Mouse (Mus musculus): ENCODE data around the gene Iffo1.
"Not testable (repeated sequence)": the region's sequence is repeated elsewhere in the genome, so short reads cannot be mapped to it uniquely, and the experiment has no call there.

Iffo1 gene

DNA sequence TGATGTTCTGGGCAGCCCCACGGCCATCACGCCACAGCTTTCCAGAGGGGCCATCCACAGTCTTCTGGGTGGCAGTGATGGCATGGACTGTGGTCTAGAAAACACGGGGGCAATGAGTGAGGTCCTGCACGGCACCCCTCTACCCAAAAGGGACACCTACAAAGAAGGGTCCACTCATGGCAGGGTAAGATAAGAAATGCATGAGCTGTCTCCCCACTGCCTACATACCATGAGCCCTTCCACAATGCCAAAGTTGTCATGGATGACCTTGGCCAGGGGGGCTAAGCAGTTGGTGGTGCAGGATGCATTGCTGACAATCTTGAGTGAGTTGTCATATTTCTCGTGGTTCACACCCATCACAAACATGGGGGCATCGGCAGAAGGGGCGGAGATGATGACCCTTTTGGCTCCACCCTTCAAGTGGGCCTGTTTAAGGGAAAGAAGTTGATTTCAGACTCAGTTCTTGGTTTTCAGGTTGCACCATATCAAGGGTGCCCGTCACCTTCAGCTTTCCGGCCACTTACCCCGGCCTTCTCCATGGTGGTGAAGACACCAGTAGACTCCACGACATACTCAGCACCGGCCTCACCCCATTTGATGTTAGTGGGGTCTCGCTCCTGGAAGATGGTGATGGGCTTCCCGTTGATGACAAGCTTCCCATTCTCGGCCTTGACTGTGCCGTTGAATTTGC lies 17.7 kb downstream of the Iffo1 start:
- not testable (repeated sequence) for DNase-seq

DNA sequence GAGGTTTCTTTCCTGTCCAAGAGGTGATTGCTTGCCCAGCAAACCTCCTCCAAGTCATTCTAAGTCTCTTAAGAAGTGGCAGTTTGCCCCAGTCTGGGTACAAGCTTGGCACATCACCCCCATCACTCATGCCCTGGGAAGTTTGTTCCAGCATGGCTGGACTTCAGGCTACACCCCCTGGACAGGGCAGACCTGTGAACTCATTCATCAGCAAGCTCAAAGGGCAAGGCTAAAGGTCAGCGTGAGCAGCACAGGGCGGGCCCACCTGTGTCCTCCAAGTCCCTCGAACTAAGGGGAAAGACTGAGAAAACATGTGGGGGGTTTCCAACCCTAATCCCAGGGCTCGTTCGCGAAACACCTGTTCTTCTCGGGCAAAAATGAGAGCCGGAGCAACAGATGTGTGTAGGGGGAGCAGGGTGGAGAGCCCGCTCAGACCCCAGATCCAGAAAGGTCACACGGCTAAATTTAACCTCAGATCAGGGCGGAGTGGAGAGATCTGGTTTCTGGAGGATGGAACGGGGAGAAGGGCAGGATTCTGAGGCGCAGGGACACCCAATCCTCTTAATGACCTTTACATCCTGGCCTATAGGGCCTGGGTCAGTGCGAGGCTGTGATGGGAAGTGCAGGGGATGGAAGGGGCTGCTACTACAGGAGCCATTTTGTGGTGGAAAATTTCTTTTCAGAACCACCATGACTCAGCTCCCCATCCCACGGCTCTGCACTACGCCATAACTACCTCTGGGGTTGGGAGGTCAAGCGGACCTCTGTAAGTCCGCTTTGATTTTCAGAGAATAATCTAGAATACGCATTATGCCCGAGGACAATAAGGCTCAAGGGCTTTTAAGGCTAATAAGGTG lies 19.0 kb downstream of the Iffo1 start:
- DNase-seq = peak; percentile 70

DNA sequence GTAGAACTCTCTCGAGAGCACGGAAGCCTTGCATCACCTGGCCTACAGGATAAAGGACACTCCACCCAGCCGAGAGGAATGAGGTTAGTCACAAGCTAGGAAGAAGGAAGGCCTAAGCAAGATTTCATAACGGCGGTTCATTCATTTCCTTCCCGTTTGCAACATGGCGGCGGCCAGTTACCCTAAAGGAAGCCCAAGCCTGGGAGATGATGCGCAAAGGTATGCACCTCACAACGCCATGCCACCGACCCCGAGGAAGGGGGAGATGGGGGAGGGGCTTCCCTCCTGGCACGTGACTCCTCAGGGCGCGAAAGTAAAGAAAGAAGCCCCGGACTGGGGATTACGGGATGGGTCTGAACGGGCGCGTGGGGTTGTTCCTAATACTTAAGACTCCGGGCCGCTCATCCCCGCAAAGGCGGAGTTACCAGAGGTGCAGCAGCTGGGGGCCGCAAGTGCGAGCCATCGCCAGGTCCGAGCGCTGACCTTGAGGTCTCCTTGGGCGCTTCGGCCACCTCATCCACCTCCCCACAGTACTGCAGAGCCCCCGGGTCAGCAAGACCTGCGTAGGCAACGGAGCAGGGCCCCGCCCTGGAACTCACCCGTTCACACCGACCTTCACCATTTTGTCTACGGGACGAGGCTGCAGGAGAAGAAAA lies 19.8 kb downstream of the Iffo1 start:
- peak; percentile 84 for DNase-seq

DNA sequence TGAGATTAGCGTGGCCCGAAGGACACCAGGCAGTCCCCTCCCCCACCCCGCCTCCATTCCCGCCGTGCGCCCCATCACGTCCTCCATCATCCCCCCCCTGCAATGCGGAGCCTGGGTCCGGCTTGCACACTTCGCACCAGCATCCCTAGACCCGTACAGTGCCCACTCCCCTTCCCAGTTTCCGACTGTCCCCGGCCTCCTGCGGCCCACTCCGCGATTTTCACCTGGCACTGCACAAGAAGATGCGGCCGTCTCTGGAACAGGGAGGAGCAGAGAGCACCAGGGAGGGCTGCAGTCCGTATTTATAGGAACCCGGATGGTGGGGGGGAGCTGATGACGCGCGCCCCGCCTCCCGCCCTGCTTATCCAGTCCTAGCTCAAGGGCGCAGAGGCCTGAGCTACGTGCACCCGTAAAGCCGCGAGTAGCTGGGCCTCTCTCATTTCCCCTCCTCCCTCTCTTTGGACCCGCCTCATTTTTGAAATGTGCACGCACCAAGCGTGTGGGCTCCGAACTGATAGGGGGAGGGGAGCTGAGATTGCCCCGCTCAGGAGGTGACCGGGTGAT lies 20.4 kb downstream of the Iffo1 start:
- peak; percentile 99 for DNase-seq

DNA sequence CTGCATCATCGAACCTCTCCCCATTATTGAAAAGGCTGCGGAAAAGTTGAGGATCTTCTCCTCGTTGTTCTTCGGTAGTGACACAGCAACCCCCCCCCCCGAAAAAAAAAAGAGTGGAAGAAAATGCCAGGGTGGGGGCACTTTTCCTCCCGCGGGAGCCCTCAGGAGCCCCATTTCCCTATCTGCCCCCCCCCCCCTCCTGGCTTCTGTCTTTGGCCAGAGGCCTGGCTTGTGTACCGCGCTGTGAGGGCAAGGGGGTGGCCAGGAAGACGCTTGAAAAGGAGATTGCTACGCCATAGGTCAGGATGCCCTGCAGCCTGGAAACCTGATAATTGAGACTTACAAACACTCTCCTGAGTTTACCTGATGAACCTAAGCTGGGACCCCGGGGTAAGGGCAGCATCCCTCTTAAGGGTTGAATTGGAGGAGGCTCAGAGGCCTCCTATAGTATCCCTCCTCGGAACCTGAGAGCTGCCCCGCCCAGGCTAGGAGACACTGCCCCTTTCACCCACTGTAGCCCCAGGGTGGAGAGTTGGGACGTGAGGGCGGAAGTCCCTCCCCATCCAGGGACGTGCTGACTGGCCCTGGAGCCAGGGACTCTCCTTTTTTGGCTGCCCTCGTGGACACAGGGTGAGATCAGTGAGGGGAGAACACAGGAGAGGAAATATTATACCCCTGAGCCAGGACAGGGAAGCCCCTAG lies 21.2 kb downstream of the Iffo1 start, which contains the start of gene Gapdh:
Gene Gapdh, minus strand, starts transcription at position 417 of the 701 bp plus-strand sequence.
- peak; percentile 90 for DNase-seq

DNA sequence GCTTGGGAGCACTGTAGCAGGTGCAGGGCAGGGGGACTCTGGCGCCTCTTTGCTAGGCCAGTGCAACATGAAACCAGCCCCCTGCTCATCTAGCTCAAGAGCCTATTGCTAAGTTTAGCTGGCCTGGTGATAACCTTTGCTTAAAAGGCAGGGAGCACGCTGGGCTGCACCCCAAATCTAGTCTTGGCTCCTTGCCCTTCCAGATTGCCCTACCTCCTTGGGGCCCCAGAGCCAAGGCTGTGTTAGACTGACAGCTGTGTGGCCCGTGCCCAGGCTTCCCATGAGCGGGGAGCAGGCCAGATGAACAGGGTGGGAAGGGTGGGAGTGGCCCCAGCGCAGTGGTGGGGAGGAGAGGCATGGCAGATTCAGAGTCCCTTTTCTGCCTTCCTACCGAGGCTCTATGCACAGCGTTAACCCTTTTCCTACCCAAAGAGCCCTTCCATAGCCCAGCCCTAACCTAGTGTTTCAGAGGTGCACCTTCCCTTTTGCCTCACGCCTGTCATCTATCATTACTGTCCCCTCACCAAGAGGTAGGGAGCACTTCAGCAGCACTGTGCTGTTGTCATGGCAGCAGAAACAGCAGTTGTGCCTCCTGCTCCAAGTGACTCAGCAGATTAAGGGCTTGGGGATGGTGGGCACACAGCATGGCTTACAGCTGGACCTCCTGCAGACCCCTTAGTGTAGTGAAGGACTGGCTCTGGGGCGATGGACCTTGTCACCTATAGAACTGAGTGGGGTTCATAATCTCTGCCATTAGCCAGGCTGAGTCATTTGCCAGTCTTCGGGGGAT lies 22.0 kb downstream of the Iffo1 start:
- DNase-seq = peak; percentile 75

DNA sequence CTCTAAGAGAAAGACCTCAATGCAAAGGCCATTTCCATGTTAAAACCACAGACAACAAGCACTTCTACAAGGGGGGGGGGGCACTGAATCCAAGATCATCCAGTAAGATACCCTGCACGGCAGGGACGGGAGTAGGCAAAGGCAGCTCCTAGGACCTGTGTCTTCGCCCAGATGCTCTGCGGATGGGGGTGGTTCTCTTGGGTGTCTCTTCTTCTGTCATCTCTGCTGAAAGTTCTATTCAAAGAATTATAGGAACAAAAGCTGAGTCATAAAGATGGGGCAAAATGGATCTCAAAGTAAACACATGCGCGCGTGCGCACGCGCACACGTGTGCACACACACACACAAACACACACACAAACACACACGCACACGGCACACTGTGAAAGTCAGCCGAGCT lies 23.0 kb downstream of the Iffo1 start:
- no peak for DNase-seq

DNA sequence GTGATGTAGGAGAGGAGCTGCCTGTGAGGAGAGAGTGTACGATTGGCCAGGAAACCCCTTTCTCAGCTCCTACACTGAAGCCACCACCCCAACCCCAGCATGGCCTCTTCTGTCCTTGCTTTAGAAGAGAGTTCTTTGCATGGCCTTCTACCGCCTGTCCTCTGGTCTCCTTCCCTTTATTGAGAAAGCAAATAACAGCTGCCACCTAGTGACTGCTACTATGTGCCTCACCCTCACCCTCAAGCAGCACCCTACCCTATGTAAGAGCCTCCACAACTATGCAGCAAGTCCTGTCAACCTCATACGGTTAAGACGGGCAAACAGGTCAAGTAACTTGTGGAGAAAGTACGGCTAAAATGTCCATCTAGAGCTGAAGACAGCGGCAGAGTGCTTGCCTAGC lies 25.2 kb downstream of the Iffo1 start:
- DNase-seq = no peak

DNA sequence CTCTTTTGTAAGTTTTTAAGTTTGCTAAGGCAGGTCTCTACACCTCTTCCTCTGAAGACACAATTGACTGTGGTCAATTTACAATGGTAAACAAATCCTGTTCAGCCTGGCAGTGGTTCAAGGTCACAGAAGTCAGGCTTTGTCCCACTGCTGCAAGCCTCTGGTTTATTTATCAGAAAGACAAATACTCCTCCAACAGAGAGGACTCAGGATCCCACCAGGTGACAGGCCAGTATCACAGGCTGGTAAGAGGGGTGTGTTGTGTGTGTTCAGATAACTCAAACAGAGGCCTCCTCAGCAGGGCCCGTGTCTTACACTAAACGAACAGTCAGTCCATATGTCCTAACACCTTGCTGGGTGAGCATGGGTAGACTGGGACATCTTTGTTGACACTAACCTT lies 27.4 kb downstream of the Iffo1 start:
- DNase-seq = no peak

DNA sequence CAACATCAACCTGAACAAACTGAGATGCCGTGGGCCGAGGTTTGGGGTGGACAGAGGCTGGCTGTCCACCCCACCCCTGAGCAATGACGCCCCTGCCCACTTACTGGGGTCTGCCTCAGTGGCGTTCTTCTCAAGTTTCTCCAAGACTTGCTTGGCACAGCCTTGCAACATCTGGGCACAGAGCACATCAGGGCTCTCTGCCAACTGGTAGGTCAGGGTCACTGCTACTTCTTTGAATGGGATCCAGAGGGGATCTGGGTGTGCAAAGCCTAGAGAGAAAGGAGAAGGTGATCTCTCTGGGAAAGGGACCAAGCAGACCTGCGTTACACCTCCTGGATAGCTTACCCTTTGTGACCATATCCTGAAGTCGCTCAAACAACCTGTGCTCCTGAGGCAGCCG lies 28.2 kb downstream of the Iffo1 start:
- no peak for DNase-seq

DNA sequence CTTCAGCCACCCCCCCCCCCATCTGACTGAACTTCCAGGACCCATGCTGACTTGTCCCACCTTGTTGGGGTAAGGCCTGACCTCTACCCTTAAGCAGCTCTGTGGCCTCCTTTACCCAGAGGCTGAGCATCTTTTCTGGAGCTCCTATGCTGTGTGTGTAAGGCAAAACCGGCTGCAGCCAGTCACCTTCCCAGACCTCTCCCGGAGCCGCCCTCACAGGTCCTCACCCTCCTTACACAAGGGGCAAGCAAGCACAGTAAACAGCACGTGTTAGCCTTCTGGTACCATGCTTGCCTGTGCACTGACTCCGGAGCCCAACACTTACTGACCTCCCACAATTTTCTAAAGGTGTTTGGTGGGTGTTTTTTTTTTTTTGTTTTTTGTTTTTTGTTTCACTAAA lies 30.4 kb downstream of the Iffo1 start:
- no peak for DNase-seq

DNA sequence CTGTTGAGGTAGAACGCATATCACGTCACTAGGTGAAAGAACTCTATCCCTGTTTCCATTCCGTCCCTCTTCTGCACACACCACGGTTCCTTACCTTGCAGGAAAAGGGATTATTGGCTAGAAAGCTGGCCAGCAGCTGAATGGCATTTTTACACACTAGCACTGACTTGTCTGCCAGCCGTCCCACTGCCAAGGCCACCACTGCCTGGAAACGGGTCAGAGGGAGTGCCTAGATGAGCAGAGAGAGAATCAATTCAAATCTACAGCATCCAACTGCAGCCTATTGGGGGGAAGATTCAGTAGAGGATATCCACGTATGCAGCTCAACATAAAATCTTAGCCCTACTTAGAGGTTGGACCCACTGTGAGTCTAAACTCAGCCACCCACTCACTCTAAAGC lies 34.6 kb downstream of the Iffo1 start:
- DNase-seq = no peak

DNA sequence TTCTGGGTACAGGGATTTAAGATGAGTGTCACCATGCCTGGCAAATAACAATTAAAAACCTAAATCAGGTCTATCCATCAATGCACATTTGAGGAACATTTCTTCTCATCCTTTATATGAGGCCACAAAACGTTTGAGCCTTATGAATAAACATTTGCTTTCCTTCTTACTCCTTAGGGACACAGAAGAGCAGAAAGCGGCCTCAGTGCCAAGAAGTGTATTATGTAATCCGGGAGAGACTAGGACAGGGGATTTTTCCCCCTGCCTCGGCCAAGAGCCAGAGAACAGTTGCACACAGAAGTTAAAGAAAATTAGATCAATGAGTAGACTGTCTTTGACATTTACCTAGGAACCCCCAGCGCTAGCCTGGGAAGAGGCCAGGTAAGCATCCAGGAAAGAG lies 37.1 kb downstream of the Iffo1 start:
- no peak for DNase-seq

DNA sequence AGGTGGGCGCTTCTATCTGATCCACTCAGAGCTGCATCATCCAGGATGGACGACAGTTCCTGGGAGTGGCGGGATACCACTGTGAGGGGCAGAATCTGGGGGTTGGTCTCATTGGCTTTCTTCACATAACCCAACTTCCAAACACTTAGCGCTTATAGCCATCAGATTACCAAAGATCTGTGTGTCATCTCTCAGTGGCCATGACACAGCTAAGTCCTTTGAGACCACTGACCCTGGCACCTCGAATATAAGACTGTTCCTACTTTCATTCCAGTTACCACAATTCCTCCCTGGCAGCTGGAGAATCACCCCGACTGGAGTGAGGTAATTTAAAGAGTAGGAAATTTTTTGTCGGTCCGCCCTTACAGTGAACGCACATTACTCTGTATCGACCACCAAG lies 41.2 kb downstream of the Iffo1 start:
- DNase-seq = no peak

DNA sequence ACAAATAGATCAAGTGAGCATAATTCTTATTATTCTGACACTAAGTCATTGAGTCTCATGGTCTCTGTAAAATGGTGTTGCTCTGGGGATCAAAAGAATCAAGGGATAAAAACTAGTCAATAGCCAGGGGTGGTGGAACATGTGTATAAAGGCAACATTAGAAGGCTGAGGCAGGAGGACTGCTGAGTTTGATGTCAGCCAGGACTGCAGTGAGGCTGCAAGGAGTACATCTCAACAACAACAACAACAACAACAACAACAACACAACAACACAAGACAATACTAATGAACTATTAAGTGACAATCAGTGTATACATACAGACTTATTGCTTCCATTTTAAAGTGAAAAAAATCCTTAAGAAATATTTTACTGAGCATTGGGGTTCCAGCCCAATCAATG lies 45.8 kb downstream of the Iffo1 start:
- DNase-seq = no peak

DNA sequence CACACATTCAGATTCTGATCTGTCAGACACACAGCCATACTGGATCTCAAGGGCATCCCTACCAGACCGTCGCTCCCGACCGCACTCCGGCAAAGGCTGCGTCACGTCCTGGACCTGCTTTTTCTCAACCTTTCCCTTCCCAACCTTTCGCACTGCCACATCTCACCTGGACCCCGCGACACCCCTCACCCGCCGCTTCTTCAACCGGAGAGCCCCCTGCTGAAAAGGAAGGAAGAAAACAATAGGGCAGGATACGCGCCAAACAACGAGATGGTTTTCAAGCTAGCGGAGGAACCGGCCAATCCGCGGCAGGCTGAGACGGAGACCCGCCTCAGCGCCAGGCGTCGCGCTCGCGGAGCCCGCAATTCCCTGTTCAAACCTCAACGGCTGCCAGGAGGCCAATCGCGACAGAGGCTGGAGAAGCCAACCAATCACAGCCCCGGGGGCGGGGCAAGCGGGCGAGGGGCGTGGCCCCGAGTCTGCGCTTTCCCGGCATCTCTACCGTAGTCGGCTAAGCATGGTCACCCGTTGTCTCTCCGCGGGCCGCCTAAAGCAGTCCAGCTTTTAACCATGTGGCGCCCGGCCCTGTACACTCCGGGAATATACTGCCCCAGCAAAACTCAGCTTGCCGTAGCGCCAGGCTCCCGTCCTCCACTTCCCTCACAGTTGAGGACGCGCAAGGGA lies 46.4 kb downstream of the Iffo1 start, which contains the start of the genes Ncapd2 and Mrpl51:
Gene Ncapd2, minus strand, starts transcription at position 370 of the 684 bp plus-strand sequence.
Gene Mrpl51, plus strand, starts transcription at position 470 of the 684 bp plus-strand sequence.
- peak; percentile 98 for DNase-seq

DNA sequence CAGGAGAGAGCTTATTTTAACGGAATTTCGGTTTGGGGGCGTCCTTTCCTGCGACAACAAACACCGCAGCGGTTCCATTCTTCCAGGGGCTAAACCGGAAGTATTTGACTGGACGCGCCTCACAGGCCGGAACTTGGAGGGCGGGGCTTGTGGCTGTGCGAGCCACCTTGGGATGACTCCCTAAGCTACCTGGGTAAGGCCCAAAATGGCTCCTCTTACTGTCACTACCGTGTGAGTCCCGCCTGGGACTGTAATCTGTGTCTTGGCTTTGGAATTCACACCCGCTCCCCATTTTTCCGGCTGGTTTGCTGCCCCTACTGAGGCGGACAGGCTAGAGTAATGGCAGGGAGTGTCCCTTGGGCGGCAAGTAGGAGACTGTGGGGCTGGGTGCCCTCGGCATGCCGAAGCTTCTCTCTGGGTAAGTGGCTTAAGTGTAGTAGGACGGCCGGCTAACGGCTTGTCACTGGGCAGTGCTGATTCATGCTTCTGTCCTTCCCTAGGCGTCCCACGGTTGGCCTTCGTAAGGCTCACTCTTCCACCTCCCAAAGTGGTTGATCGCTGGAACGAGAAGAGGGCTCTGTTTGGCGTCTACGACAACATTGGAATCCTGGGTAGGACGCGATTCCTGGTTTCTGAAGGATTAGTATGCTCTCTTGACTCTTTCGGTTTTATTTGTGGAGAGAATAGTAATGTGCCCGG lies 47.1 kb downstream of the Iffo1 start:
- DNase-seq = peak; percentile 94

DNA sequence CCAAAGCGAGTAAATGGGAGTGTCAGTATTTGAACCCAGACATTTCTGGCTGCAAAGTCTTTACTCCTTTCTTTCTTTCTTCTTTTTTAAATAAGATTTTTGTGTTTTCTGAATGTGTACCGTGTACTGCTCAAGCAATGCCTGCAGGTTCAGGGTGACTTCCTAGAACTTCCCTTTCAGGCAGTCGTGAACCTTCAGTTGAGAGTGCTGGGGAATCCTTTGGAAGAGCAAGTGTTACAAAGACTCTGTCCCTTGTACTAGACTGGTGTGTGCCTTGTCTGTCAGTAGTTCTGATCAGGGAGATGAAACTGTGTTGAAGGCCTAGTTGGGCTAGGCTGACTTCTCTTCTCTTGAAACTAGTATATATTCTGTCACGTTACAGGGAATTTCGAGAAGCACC lies 47.8 kb downstream of the Iffo1 start:
- no peak for DNase-seq

DNA sequence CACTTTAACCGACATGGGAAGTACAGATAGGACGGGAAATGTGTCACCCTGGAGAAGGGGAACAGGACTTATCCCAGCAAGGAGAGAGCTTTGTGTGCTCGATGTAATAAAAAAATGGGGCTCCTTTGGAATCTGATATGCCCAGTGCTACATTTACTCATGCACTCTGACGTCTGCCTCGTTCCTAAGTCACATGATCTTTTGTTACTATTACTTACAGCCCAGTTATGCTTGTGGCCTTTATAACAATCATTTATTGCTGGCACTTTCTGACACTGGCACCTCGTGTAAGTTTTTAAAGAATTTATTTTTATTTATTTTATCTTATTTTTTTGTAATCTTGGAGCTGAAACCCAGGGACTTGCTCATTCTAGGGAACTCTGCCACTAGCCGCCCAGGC lies 48.3 kb downstream of the Iffo1 start:
- DNase-seq = no peak

DNA sequence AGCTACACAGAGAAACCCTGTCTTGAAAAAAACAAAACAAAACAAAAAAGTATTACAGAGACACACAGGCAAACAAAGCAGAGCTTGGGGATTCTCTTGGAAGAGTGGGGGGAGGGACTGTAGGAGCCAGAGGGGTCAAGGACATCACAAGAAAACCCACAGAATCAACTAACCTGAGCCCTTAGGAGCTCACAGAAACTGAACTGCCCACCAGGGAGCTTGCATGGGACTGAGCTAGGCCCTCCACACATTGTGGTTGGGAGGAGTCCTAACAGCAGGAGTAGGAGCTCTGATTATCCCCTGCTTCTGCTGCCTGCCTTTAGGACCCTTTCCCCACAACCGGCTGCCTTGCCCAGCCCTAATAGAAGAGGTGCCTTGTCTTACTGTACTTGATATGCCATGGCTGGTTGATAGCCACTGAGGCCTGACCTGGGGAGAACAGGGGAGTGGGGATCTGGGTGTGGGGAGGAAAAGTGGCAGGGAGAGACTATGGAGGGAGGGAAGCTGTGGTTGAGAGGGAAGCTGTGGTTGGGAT lies 50.6 kb downstream of the Iffo1 start:
- DNase-seq = no peak
